Mouse (Mus musculus) kidney, adult 8-10 months (tissue): Measurements from ENCODE around the gene Ninj2.

Experiments used
- DNase-seq, 2 experiments: peaks; one replicate each; pipeline ENCODE4 v3.0.0; 2022

The Ninj2 gene

GRCm38 (mm10) chr6:120179756-120180206, 86.6 kb downstream of the Ninj2 start:
- no peak for DNase-seq

- DNase-seq, result no peak
Observed at GRCm38 (mm10) chr6:120180492-120180891, 87.3 kb downstream of the Ninj2 start.

DNA sequence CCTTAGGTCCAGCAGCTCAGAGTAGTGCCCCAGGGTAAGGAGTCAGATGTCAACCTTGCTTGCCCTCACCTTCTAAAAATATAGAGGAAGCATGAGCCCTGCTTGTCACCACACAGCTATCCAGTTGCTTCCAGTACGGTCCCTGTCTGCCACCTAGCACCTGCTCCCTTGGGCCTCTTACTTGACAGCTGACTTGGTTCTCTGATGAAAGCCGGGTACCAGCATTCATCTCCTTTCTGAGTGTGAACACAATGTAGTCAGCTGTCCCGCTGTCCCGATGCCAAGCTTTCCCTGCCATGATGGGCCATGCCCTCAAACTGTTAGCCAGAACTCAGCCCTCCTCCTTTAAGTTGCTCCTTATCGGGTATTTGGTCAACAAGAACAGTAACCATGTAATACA, 89.0 kb downstream of the Ninj2 start:
- no peak for DNase-seq

GRCm38 (mm10) chr6:120183771-120184170, 90.6 kb downstream of the Ninj2 start:
- DNase-seq, result no peak

GRCm38 (mm10) chr6:120185012-120185730, 92.0 kb downstream of the Ninj2 start:
- DNase-seq, result no peak

DNA sequence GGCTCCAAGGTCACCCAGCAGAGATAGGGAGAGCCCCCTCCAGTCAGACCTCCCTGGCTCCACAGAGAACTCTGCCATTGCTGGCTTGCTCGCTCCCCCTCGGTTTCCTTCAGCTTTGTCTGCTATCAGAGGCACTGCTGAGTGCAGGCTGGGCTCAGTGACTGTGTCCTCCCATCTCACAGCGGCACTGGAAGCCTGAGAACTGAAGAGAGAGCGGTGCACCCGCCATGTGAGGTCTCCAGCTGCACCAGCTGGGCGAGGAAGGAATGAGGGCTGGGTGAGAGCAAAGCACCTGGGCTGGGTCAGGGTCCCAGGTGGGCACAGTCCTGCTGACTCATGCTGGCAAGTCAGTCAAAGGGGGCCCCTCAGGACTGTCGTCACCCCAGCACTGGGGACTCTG, 92.6 kb downstream of the Ninj2 start:
- DNase-seq, result no peak

- no peak for DNase-seq
Observed at GRCm38 (mm10) chr6:120186594-120186993, 93.4 kb downstream of the Ninj2 start.

DNA sequence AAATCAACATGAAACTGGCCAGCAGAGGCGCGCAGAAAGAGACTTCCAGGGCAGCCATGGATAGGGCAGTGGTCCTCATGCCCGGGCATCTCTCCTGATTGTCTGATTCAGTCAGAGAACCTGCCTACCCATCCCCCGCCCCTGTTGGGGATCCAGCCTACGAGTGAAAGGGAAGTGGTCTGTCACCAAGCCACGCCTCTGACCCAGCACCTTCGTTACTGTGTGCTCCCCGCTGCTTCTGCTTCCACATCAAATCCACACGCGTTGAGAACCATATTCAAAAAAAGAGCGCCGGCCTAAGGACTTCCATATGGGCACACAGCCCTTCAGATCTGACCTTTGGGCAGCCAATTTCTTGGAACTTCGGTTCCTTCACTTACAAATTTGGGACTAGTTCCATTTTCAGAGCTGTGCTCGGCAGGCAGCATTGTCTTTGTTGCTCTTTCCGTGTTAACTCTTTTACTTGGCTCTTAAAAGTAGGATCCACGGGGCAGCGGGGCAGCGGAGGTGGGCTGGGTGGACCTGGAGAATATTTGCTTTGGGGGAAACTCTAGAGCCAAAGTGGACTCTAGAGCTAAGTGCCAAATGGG, 94.5 kb downstream of the Ninj2 start:
- no peak for DNase-seq

- DNase-seq, result no peak
Observed at GRCm38 (mm10) chr6:120188376-120189235, 95.5 kb downstream of the Ninj2 start.

- no peak for DNase-seq
Observed at GRCm38 (mm10) chr6:120189287-120189686, 96.1 kb downstream of the Ninj2 start.

GRCm38 (mm10) chr6:120190365-120190764, 97.2 kb downstream of the Ninj2 start:
- DNase-seq, result no peak

- DNase-seq, result no peak
Observed at GRCm38 (mm10) chr6:120190912-120191311, 97.8 kb downstream of the Ninj2 start.

DNA sequence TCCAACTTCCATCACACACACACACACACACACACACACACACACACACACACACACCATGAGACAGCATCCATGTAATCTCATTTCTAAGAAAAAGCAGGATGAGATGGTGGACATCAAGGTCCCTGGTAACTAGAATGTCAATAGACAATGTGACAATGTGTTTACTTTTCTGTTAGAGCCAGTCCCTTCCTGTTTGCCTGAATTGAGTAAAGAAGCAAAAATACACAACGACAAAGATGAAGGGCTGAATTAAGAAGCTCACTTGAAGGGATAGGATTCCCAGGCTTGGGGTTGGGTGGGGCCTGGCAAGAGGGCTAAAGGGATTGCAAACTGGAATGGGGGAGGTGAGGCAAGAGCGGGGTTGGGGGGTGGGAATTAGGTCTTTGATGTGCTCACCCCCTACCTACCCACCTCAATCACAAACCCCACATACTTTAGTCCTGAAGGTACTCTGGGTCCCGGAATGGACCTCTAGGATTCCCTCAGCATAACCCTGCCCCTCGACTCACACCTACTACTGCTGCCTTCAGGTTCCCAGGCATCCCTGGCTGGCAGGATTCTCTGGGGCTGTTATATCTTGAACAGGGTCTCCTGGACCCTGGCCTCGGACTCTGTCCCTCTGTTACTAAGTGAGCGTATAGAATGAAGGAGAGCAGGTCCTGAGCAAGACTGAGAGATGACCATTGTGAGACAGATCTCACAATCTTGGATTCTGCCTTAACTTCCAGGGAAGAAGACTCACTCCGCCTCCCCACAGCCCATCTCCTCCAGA, 98.4 kb downstream of the Ninj2 start:
- DNase-seq, result no peak

DNA sequence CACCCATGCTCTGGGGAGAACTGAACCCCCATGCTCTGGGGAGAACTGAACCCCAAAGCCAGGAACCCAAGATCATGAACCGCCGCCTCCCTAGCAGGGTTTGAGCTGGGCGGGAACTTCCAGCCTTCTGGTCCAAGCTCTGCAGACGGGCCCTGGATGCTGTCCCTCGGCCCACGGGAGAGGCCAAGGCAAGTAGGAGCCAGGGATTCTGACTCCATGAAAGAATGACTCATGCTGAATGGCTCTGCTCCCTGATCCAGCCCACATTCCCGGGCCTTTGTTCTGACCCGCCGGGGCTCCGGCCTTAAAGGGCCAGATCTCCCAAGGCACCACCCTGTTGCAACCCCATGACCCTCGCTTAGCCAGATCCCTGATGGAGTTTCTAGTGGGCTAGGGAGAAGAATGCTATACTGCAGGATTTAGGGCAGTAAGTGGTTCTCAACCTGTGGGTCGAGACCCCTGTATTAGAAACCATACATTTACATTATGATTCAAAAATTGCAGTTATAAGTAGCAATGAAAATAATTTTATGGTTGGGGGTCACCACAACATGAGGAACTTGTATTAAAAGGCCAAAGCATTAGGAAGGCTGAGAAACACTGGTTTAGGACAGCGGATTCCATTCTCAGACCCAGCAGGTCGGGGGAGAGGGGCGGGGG, 99.2 kb downstream of the Ninj2 start:
- DNase-seq, result peak; percentile 41 to 47

- peak; percentile 71 to 88 for DNase-seq
Observed at GRCm38 (mm10) chr6:120193174-120193573, 100.0 kb downstream of the Ninj2 start.

DNA sequence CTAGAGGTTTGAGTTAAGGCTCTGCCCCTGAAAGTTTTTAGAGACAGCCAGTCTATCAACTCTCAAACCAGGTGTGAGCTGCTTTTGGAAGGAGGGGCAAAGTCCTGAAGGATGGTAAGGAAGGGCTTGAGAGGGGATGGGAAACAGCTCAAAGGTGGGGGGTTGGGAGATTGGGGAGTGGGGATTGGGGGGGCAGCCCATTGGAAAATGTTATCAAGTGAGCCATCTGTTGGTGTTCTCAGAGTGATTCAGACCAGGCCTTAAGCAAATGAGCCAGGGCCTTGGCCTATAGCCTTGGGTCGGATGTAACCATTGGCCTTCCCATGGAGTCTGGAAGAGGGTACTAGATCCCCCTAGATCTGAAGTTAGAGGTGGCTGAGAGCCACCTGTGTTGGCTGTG, 100.6 kb downstream of the Ninj2 start:
- no peak for DNase-seq

DNA sequence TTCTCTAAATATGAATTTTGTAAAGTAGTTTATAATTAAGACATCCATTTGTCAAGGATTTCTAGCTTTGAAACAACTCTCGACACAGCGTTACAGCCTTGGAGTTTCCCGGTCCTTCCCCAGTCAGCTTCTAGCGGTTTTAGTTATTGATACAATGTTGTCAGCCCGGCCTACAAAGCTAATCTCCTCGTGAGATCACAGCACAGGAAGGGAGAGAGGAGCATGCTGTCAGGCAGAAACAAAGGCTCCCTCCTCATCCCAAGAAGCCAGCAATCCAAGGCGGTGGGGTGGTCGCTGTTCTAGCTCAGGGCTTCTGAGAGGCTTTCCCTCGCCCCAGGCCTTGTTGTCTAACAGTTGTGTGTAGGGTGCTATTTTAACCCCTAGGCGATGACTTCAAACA, 101.2 kb downstream of the Ninj2 start:
- no peak for DNase-seq

- peak; percentile 23 to 34 for DNase-seq
Observed at GRCm38 (mm10) chr6:120194963-120195362, 101.8 kb downstream of the Ninj2 start.

GRCm38 (mm10) chr6:120196837-120197236, 103.7 kb downstream of the Ninj2 start:
- peak in 1 of 2 experiments; percentile 32 for DNase-seq

DNA sequence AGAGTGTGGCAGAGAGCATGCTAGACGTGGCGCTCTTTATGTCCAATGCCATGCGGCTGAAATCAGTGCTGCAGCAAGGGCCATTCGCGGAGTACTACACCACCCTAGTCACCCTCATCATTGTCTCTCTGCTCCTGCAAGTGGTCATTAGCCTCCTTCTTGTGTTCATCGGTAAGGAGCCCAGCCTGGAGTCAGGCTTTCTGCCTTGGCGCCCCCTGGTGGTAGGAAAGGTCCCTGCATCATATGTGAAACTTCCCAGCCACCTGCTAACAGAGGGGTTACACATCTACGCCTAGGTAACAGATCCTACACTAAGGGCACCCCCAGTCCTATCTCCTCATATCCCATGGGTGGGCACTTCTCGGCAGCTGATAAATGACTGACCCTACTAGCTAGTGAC, 104.8 kb downstream of the Ninj2 start:
- DNase-seq, result peak; percentile 44 to 82

DNA sequence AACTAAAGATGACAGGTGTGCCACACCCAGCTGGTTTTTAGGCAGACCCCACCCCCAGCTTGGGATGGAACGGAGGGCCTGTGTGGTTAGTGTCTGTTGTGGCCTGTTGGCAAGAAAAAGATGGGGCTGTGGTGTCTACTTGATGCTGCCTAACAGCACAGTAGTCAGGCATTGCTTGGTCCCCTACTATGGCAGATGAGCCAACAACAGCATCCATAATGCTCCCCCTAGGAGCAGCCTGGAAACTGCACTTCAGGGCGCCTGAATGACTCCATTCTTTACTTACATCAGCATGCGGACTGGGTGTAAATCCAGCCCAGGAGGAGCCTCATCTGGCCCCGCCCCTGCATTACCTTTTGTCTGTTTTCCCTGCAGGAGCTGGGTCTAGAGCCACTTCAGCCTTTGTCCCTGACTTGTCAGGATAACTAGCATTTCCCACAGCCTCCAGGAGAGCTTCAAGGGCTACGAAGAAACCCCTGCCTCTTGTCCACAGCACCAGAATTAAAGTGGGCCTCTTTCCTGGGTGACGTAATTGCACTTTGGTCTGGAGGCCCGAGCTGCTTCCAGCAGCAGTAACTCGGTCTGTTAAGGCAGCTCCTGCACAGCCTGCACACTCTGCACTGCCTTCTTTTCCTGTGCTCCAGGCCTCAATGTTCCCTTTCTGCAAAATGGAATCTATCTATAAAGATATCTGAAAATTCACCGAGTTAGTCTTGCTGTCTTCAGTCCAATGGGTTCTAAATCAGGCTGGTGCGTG, 106.7 kb downstream of the Ninj2 start:
- no peak for DNase-seq

DNA sequence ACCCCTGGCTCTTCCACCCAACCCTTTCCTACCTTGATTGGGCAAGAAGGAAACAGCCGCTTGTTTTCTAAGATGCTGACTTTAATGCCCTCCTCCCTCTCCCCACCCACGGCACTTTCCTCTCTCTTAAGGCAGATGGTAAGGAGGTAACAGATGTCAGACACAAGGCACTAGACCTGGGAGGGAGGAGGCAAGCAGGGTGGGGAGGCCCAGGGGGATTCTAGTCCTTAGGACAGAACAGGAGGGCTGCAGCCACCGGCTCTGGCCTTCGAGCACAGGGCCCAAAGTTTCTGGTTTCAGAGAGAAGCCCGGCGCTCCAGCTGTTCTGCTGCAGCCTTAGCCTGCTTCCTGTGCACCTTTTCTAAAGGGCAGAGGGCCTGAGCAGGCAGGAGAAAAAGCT, 108.8 kb downstream of the Ninj2 start:
- no peak for DNase-seq
